Mouse (Mus musculus) c-Kit-positive CD71-negative TER-119-negative erythroid progenitor cells, embryonic 14.5 days (primary cell): ENCODE results near the gene Med13.

Source experiments
- DNase-seq: peaks from one replicate; pipeline ENCODE4 v3.0.0-alpha.2; 2013; ENCODE audit warnings: low read depth

Gene Med13

GRCm38 (mm10) chr11:86356854-86357788, at the start of gene Med13:
Gene Med13 (minus strand): TSS chr11:86357602.
- peak; percentile 20 for DNase-seq

GRCm38 (mm10) chr11:86404590-86404989, 47.2 kb upstream of the Med13 start:
- no peak for DNase-seq

- no peak for DNase-seq
These were observed 46.4 kb upstream of the Med13 start for GRCm38 (mm10) chr11:86403845-86404244.

- no peak for DNase-seq
These were observed 42.1 kb upstream of the Med13 start for GRCm38 (mm10) chr11:86399241-86400107.

GRCm38 (mm10) chr11:86396950-86397594, 39.7 kb upstream of the Med13 start:
- DNase-seq: no peak

- no peak for DNase-seq
These were observed 39.1 kb upstream of the Med13 start for GRCm38 (mm10) chr11:86396518-86396917.

GRCm38 (mm10) chr11:86395513-86396125, 38.2 kb upstream of the Med13 start:
- peak; percentile 49 for DNase-seq

- DNase-seq: no peak
These were observed 37.7 kb upstream of the Med13 start for GRCm38 (mm10) chr11:86395100-86395499.

- DNase-seq: no peak
These were observed 34.3 kb upstream of the Med13 start for GRCm38 (mm10) chr11:86391687-86392086.

- no peak for DNase-seq
These were observed 32.9 kb upstream of the Med13 start for GRCm38 (mm10) chr11:86390308-86390707.

- no peak for DNase-seq
These were observed 32.1 kb upstream of the Med13 start for GRCm38 (mm10) chr11:86389506-86389905.

- no peak for DNase-seq
These were observed 31.5 kb upstream of the Med13 start for GRCm38 (mm10) chr11:86388821-86389480.

- DNase-seq: no peak
These were observed 29.9 kb upstream of the Med13 start for GRCm38 (mm10) chr11:86387121-86387893.

GRCm38 (mm10) chr11:86386576-86386975, 29.2 kb upstream of the Med13 start:
- no peak for DNase-seq

GRCm38 (mm10) chr11:86385710-86386282, 28.4 kb upstream of the Med13 start:
- DNase-seq: no peak

GRCm38 (mm10) chr11:86384141-86384540, 26.7 kb upstream of the Med13 start:
- no peak for DNase-seq

GRCm38 (mm10) chr11:86382520-86383157, 25.2 kb upstream of the Med13 start:
- no peak for DNase-seq

GRCm38 (mm10) chr11:86381478-86382091, 24.2 kb upstream of the Med13 start:
- DNase-seq: no peak
